Mouse (Mus musculus) brain, embryonic 14.5 days (tissue): ENCODE measurements around the gene Neurod4.

Experiments
- CTCF ChIP-seq: fragments of 200-500 bp; IDR thresholded peaks from 2 replicates; pipeline ENCODE4 v1.5.1; 2012; ENCODE audit warnings: inconsistent platforms, mild to moderate bottlenecking, moderate library complexity, borderline replicate concordance; ENCODE audit not compliant: insufficient read depth, insufficient read length; ENCODE audit errors: extremely low read depth
- POLR2A ChIP-seq: fragments of 200-500 bp; IDR thresholded peaks from 2 replicates; pipeline ENCODE4 v1.6.1; 2012; ENCODE audit warnings: mild to moderate bottlenecking, inconsistent platforms, borderline replicate concordance; ENCODE audit not compliant: poor library complexity, insufficient read depth, insufficient read length, severe bottlenecking; ENCODE audit errors: extremely low read depth

DNA sequence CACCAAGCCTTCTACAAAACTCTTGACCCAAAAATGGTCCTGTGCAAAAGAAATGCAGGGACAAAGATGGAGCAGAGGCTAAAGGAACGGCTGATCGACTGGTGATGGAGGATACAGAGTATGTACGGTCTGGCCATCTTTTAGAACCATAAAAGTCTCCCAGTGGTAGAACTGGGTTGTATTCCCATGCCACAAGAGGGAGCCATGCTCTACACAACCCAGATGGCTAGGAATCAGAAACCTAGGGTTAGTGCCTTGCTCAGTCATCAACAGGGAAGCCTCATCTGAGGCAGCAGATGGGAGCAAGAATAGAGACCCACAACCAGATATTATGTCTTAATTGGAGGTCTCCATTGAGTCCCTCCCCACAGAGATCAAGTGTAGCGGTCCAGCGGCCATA lies 50.5 kb downstream of the Neurod4 start:
- TF ChIP-seq CTCF (peak; percentile 14; the same call in 1 of the 2 replicates), POLR2A (no peak)
